12 mouse cellular contexts compared by ENCODE assay signal in genomic region chr6:32728706-32729105, GRCm38 (mm10).
DNase-seq lines count a peak whose midpoint lies in the region; ATAC-seq and TF ChIP-seq lines count a peak whose summit lies in the region.
"Had no signal": no experiment of that assay in that cellular context is flagged by ENCODE, and none has a peak within 500 bp of the region (broad histone marks: within the 10 kb centered on the region; RNA-seq: fewer than 3 reads in every experiment).

No protein-coding gene starts in this region.

- H3K4me1 ChIP-seq in heart, postnatal 0 days (ENCODE audit: control insufficient read depth, insufficient read depth) = peaks cover 6% of the 10 kb centered on the region
- H3K4me1 ChIP-seq in liver, embryonic 12.5 days = no peaks in the 10 kb centered on the region
- H3K4me1 ChIP-seq: limb, embryonic 13.5 days; neural tube, embryonic 12.5 days had no signal

- no peaks in the 10 kb centered on the region for H3K36me3 ChIP-seq in heart, postnatal 0 days (replicated peaks; ENCODE audit: control insufficient read depth, insufficient read depth, low read length)
- no peaks in the 10 kb centered on the region for H3K36me3 ChIP-seq in liver, embryonic 12.5 days
- H3K36me3 ChIP-seq: limb, embryonic 13.5 days; neural tube, embryonic 12.5 days had no signal

- H3K9me3 ChIP-seq in heart, postnatal 0 days (replicated peaks; ENCODE audit: control insufficient read depth, low read length) = no peaks in the 10 kb centered on the region
- H3K9me3 ChIP-seq in liver, embryonic 12.5 days (replicated peaks) = no peaks in the 10 kb centered on the region
- H3K9me3 ChIP-seq: limb, embryonic 13.5 days; neural tube, embryonic 12.5 days had no signal

- no peak for TF ChIP-seq CTCF in heart, postnatal 0 days (IDR thresholded peaks at IDR 0.05; ENCODE audit: low read depth)

- no peaks in the 10 kb centered on the region for H3K27me3 ChIP-seq in heart, postnatal 0 days (ENCODE audit: control insufficient read depth, insufficient read depth, low read length)
- peaks cover 3% of the 10 kb centered on the region; the same call in 1 of the 2 replicates for H3K27me3 ChIP-seq in liver, embryonic 12.5 days (replicated peaks)
- H3K27me3 ChIP-seq: limb, embryonic 13.5 days; neural tube, embryonic 12.5 days had no signal

- no peak overlapping the region for H3K4me3 ChIP-seq in heart, postnatal 0 days (ENCODE audit: low read depth, low read length)
- H3K4me3 ChIP-seq in liver, embryonic 12.5 days = no peak overlapping the region
- H3K4me3 ChIP-seq: limb, embryonic 13.5 days; neural tube, embryonic 12.5 days had no signal

- H3K4me2 ChIP-seq in heart, postnatal 0 days (ENCODE audit: low read depth, low read length) = 0 out of 2 replicates have a peak overlapping the region, but pooled peaks have one; percentile 18
- no peak overlapping the region for H3K4me2 ChIP-seq in liver, embryonic 12.5 days
- H3K4me2 ChIP-seq: limb, embryonic 13.5 days; neural tube, embryonic 12.5 days had no signal

- H3K9ac ChIP-seq in heart, postnatal 0 days (replicated peaks; ENCODE audit: low read depth, low read length) = no peak overlapping the region
- H3K9ac ChIP-seq in liver, embryonic 12.5 days = no peak overlapping the region
- H3K9ac ChIP-seq: limb, embryonic 13.5 days; neural tube, embryonic 12.5 days had no signal

- TF ChIP-seq EP300 in heart, postnatal 0 days (IDR thresholded peaks at IDR 0.05; ENCODE audit: low read depth) = no peak

- peak; percentile 48 for DNase-seq in gastrocnemius, adult 18-20 months (ENCODE audit: low spot score)
- DNase-seq in gastrocnemius, postnatal 4 days (ENCODE audit: low spot score in 2 of 2) = no peak
- DNase-seq in Muller cell, postnatal 12 days (ENCODE audit: inconsistent ontology term) = peak; percentile 22
- peak; percentile 53 for DNase-seq in brain, adult 2 months (ENCODE audit: low read depth, low spot score)
- DNase-seq in heart, postnatal 0 days (ENCODE audit: low spot score) = peak; percentile 57
- DNase-seq in right cerebral cortex, adult 18-20 months = no peak
- DNase-seq: thymus, postnatal 25 days had no signal

- WGBS in heart, postnatal 0 days = 6% methylated on average over 2 of the region's 2 CpGs
- WGBS in liver, embryonic 12.5 days (ENCODE audit: insufficient replicate concordance) = 15% methylated on average over 2 of the region's 2 CpGs

- no peak overlapping the region for H3K27ac ChIP-seq in heart, postnatal 0 days (ENCODE audit: low read depth)
- H3K27ac ChIP-seq in liver, embryonic 12.5 days = no peak overlapping the region
- H3K27ac ChIP-seq: kidney, postnatal 0 days; limb, embryonic 13.5 days; macrophage; neural tube, embryonic 12.5 days had no signal

- ATAC-seq in heart, postnatal 0 days (ENCODE audit: insufficient read depth, low read depth) = no peak
- ATAC-seq in liver, embryonic 12.5 days = no peak

Comparison
In these comparisons a context has a peak if more than half of its experiments do, and no peak if none do; other contexts are left out.
1. DNase-seq: peak in gastrocnemius, adult 18-20 months (single experiment), Muller cell, postnatal 12 days (single experiment), brain, adult 2 months (single experiment) and heart, postnatal 0 days (single experiment); none in gastrocnemius, postnatal 4 days (0 of 2) and right cerebral cortex, adult 18-20 months (single experiment).